Mouse (Mus musculus): ENCODE data around the gene Maz. TPM values are rescaled to one million over a fixed set of nuclear protein-coding genes. Genes with fewer than 3 reads are reported as not detected.

Maz gene
- polyA plus RNA-seq (2012; rRNA removed; ENCODE audit: low replicate concordance), result 126 and 431 TPM in 2 replicates

DNA sequence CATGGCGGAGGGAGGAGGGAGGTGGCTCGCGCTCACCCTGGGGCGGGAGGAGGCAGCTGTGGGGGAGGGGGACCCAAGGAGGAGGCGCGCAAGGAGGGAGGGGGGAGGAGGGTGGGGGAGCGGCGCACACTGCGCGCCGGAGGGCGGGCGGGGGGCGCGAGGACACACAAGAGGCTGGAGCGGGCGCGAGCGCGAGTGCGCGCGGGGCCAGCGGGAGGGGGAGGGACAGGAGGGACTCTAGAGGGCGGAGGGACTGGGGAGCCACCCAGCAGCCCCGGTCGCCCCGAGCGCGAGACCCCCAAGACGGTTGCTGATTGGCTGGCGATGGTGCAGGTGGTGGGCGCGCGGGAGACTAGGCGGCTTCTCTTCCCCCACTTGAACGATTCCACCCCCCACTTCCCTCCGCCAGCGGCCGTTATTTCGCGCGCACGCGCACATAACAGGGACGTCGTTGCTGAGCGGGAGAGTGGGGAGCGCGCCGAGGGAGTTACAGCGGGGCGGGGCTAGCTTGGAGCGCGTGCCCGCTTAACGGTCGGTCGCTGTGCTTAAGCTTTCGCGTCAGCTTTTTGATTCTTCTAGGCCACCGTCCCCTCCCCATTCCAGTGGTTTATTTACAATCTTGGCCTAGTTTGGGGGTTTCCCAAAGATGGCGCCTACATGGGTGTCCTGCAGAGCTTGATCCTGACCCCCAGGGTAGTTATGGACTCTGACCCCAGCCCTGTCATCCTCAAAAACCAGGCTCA, at the start of gene Maz:
Gene Maz, minus strand, starts transcription at position 54 of the 743 bp plus-strand sequence.

DNA sequence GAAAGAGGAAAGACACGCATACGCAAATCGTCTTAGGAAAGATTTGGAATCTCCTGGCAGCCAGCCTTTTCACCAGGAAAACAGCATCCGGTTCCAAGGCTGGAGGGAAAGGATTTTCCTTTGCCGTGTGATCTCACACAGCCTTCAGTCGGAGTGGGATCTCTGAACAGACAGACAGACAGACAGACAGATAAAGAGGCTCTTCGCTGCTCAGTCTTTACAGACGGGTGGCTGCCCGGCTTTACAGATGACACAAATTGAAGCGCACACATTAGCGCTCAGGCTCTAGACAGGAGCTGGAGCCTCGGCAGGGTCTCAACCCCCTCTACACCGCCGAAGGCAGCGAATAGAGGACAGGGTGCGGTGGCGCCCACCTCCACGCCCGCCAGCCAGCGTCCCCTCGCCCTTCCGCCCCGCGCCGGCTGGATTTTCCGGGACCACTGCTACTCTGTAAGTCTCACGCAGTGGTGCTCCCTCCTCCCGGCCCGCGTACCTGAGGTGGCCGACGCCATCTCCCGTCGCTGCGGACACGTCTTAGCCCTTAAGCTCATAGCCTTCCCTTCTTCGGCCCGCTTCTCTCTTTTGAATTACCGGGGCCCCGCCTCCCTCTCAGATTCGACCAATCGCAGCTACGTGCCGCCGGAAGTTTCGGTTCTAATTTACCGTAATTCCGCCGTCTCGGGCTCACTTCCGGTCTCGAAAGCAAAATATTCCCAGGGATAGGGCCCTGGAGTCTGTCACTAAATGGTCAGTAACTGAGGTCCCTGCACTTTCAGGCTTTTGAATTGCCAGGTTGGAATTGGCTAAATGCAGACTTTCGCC, 15.2 kb upstream of the Maz start, which contains the start of gene Kif22:
Gene Kif22, minus strand, starts transcription at position 621 of the 822 bp plus-strand sequence.

DNA sequence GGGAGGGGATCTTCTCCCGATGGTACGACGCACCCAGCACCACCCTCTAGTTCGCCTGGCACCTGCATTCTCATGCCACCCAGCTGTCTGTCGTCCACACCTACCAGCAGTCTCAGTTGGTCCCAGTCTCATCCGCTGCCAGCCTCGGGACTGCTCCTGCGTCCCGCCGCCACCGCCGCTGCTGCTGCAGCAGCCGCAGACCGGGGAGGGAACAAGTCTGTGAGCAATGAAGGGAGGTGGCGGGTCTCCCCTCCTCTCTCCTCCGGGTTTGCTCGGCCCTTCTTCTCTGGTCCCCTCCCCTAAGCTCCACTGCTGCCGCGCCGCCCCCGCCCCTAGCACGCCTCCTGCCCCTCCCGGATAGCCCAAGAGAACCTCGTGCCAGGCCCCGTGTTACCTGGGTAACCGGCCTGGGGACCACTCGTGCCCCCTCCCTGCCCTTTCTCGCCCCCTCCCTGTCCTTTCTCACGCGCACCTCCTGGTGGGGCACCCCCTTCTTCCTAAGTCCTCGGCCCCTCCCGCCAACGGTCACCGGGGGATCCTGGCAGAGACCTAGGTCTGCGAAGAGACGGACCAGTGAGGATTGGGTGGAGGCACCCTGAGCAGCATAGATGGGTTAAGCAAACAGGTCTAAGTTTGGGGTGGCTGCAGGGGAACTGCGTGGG, 5.8 kb downstream of the Maz start, which contains the start of the genes Gm42742 and Prrt2:
Gene Gm42742, minus strand, starts transcription at position 197 of the 662 bp plus-strand sequence.
Gene Prrt2, minus strand, starts transcription at position 311 of the 662 bp plus-strand sequence.

GRCm38 (mm10) chr7:127016971-127017949, 9.6 kb downstream of the Maz start, which contains the start of gene Pagr1a:
Pagr1a (minus strand) TSS chr7:127017352.

GRCm38 (mm10) chr7:127016481-127016485, 10.6 kb downstream of the Maz start, which contains the start of gene Pagr1b:
Pagr1b (minus strand) TSS chr7:127016484.

DNA sequence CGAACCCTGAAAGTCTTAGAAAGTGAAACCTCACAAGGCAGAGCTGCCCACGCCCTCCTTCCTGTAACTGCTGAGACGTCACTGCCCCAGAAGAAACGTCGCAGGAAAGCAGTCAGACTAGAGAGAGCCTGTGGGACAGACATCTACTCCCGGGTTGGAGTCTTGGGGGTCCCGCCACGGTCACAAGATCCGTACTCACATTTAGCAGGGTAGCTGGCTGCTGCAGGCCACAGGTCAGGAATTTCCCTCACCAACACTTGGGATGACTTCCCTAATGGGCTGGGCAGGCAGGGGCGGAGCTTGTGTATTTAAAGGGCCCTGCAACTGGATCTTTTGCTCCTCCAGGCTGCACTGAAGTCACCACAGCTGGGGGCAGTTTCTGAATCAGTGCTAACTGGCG, 12.5 kb downstream of the Maz start, which contains the start of gene Mvp:
Gene Mvp, minus strand, starts transcription at position 302 of the 400 bp plus-strand sequence.

DNA sequence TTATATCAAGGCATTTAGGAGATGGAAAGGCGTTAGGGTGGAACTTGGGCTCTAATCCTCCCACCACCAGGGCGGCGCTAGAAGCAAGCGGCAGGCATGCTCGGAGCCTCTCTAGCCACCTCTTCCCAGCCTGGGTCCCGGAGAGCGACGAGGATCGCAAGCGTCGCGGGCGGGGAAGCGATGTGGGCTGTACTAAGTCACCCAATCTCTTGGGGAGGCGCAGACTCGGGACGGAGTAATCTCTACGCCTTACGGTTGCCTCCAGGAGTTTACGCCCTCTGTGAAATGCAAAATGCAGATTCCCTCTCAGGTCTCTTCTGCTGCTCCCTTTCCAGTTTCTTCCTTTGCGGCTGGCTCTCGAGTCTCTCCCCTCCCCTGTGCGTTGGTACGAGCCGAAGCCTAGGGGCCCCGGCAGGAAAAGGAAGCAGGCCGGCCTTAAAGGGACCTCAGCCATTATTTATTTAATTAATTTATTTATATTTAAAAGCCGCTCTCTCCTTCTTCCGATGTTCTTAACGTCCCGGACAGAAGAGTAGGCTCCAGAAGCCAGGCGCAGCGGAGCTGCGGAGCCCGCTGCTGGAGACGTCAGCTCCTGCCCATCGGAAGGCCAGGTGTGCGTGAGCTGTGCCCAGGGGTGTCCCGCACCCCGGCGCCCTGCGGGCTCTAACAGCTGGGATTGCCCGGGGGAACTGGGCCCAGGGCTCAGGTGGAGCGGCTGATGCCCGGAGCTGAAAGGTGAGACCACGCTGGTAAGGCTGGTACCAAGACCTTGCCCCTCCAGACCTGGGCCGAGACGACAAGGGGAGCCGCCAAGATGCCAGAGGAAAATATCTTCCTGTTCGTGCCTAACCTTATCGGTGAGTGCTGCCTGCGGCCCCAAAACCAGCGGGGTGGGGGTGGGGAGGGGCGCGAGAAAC, 50.6 kb downstream of the Maz start, which contains the start of gene Cdiptos:
Gene Cdiptos, minus strand, starts transcription at position 149 of the 917 bp plus-strand sequence.

DNA sequence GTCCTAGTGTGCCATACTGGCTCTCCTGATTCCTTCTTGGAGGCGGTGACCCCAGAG, 51.1 kb downstream of the Maz start, which contains the start of gene Cdipt:
Gene Cdipt, plus strand, starts transcription at position 22 of the 57 bp plus-strand sequence.

Other genes starting within 250 kb of the Maz start
- 11.6 and 16.3 TPM in 2 replicates for gene Tbx6, start 245.6 kb downstream of the Maz start, polyA plus RNA-seq (2012; rRNA removed; ENCODE audit: low replicate concordance)
- 180 and 199 TPM in 2 replicates for gene Ppp4c, start 234.5 kb downstream of the Maz start, polyA plus RNA-seq (2012; rRNA removed; ENCODE audit: low replicate concordance)
- gene Fam57b, start 229.4 kb downstream of the Maz start, polyA plus RNA-seq (2012; rRNA removed; ENCODE audit: low replicate concordance), result 44.5 and 50.4 TPM in 2 replicates
- gene 4930451I11Rik, start 195.4 kb downstream of the Maz start, polyA plus RNA-seq (2012; rRNA removed; ENCODE audit: low replicate concordance), result not detected in 2 replicates
- 0.04 TPM in 1 of 2 replicates, not detected in the other for gene Doc2a, start 179.6 kb downstream of the Maz start, polyA plus RNA-seq (2012; rRNA removed; ENCODE audit: low replicate concordance)
- 2.8 and 3.3 TPM in 2 replicates for gene Hirip3, start 165.1 kb downstream of the Maz start, polyA plus RNA-seq (2012; rRNA removed; ENCODE audit: low replicate concordance)
- gene Ino80e, start 164.7 kb downstream of the Maz start, polyA plus RNA-seq (2012; rRNA removed; ENCODE audit: low replicate concordance), result 67.6 and 89.1 TPM in 2 replicates
- gene Taok2, start 142.3 kb downstream of the Maz start, polyA plus RNA-seq (2012; rRNA removed; ENCODE audit: low replicate concordance), result 75.5 and 171 TPM in 2 replicates
- 96.1 and 130 TPM in 2 replicates for gene Tmem219, start 104.1 kb downstream of the Maz start, polyA plus RNA-seq (2012; rRNA removed; ENCODE audit: low replicate concordance)
- 24.1 and 31.6 TPM in 2 replicates for gene Kctd13, start 98.2 kb downstream of the Maz start, polyA plus RNA-seq (2012; rRNA removed; ENCODE audit: low replicate concordance)
- 0.20 and 0.35 TPM in 2 replicates for gene Asphd1, start 77.5 kb downstream of the Maz start, polyA plus RNA-seq (2012; rRNA removed; ENCODE audit: low replicate concordance)
- 3.1 and 3.5 TPM in 2 replicates for gene Sez6l2, start 76.5 kb downstream of the Maz start, polyA plus RNA-seq (2012; rRNA removed; ENCODE audit: low replicate concordance)
- gene Cdipt, start 51.1 kb downstream of the Maz start, polyA plus RNA-seq (2012; rRNA removed; ENCODE audit: low replicate concordance), result 251 and 278 TPM in 2 replicates
- 0.82 and 3.2 TPM in 2 replicates for gene Cdiptos, start 50.9 kb downstream of the Maz start, polyA plus RNA-seq (2012; rRNA removed; ENCODE audit: low replicate concordance)
- 90.2 and 123 TPM in 2 replicates for gene Mvp, start 12.4 kb downstream of the Maz start, polyA plus RNA-seq (2012; rRNA removed; ENCODE audit: low replicate concordance)
- gene Pagr1b, start 10.6 kb downstream of the Maz start, polyA plus RNA-seq (2012; rRNA removed; ENCODE audit: low replicate concordance), result 2.4 and 3.3 TPM in 2 replicates
- 0.93 and 1.2 TPM in 2 replicates for gene Pagr1a, start 9.7 kb downstream of the Maz start, polyA plus RNA-seq (2012; rRNA removed; ENCODE audit: low replicate concordance)
- 26.4 and 46.4 TPM in 2 replicates for gene Gm42742, start 5.9 kb downstream of the Maz start, polyA plus RNA-seq (2012; rRNA removed; ENCODE audit: low replicate concordance)
- 22.2 and 31.3 TPM in 2 replicates for gene Prrt2, start 5.8 kb downstream of the Maz start, polyA plus RNA-seq (2012; rRNA removed; ENCODE audit: low replicate concordance)
- gene Kif22, start 15.4 kb upstream of the Maz start, polyA plus RNA-seq (2012; rRNA removed; ENCODE audit: low replicate concordance), result 1.8 and 2.1 TPM in 2 replicates
- gene Zg16, start 60.3 kb upstream of the Maz start, polyA plus RNA-seq (2012; rRNA removed; ENCODE audit: low replicate concordance), result 0.34 TPM in 1 of 2 replicates, not detected in the other
- 52.3 and 188 TPM in 2 replicates for gene AI467606, start 64.3 kb upstream of the Maz start, polyA plus RNA-seq (2012; rRNA removed; ENCODE audit: low replicate concordance)
- 7.9 and 9.5 TPM in 2 replicates for gene Qprt, start 95.2 kb upstream of the Maz start, polyA plus RNA-seq (2012; rRNA removed; ENCODE audit: low replicate concordance)
- gene Spn, start 110.8 kb upstream of the Maz start, polyA plus RNA-seq (2012; rRNA removed; ENCODE audit: low replicate concordance), result 27.8 and 37.7 TPM in 2 replicates
- gene Cd2bp2, start 169.0 kb upstream of the Maz start, polyA plus RNA-seq (2012; rRNA removed; ENCODE audit: low replicate concordance), result 20.9 and 26.3 TPM in 2 replicates
- 33.9 and 43.0 TPM in 2 replicates for gene Tbc1d10b, start 181.4 kb upstream of the Maz start, polyA plus RNA-seq (2012; rRNA removed; ENCODE audit: low replicate concordance)
- gene Mylpf, start 181.9 kb upstream of the Maz start, polyA plus RNA-seq (2012; rRNA removed; ENCODE audit: low replicate concordance), result 1.2 and 1,692 TPM in 2 replicates
- 9.6 and 16.8 TPM in 2 replicates for gene Zfp553, start 206.0 kb upstream of the Maz start, polyA plus RNA-seq (2012; rRNA removed; ENCODE audit: low replicate concordance)
- gene Sept1, start 206.1 kb upstream of the Maz start, polyA plus RNA-seq (2012; rRNA removed; ENCODE audit: low replicate concordance), result 75.4 and 186 TPM in 2 replicates
- 47.0 and 163 TPM in 2 replicates for gene Zfp771, start 217.2 kb upstream of the Maz start, polyA plus RNA-seq (2012; rRNA removed; ENCODE audit: low replicate concordance)
- gene Dctpp1, start 233.7 kb upstream of the Maz start, polyA plus RNA-seq (2012; rRNA removed; ENCODE audit: low replicate concordance), result 48.0 and 48.7 TPM in 2 replicates
- 26.2 and 37.4 TPM in 2 replicates for gene Sephs2, start 247.0 kb upstream of the Maz start, polyA plus RNA-seq (2012; rRNA removed; ENCODE audit: low replicate concordance)

Data from mammary gland, adult 2 months (tissue).